Mouse (Mus musculus) urinary bladder, postnatal 14 days (tissue): ENCODE measurements around the gene Cmtm3.

ENCODE experiments used
- DNase-seq: peaks from one replicate; pipeline ENCODE4 v3.0.0; 2021; ENCODE audit warnings: low spot score

Gene Cmtm3

GRCm38 (mm10) chr8:104383296-104383695, 44.1 kb downstream of the Cmtm3 start:
- no peak for DNase-seq

- DNase-seq, result peak; percentile 54
Observed at GRCm38 (mm10) chr8:104383977-104384376, 44.8 kb downstream of the Cmtm3 start.

GRCm38 (mm10) chr8:104386693-104387092, 47.5 kb downstream of the Cmtm3 start:
- no peak for DNase-seq

- DNase-seq, result no peak
Observed at GRCm38 (mm10) chr8:104387501-104387900, 48.3 kb downstream of the Cmtm3 start.

GRCm38 (mm10) chr8:104387980-104388379, 48.8 kb downstream of the Cmtm3 start:
- DNase-seq, result peak; percentile 70

GRCm38 (mm10) chr8:104390245-104390644, 51.0 kb downstream of the Cmtm3 start:
- DNase-seq, result no peak

GRCm38 (mm10) chr8:104393139-104393538, 53.9 kb downstream of the Cmtm3 start:
- DNase-seq, result no peak

GRCm38 (mm10) chr8:104393767-104394166, 54.6 kb downstream of the Cmtm3 start:
- DNase-seq, result no peak

GRCm38 (mm10) chr8:104394801-104395702, 55.8 kb downstream of the Cmtm3 start:
- DNase-seq, result peak; percentile 32

- peak; percentile 69 for DNase-seq
Observed at GRCm38 (mm10) chr8:104395703-104396357, 56.6 kb downstream of the Cmtm3 start, which contains the start of gene Cmtm4. Gene Cmtm4, minus strand, starts transcription at chr8:104395807.
